Mouse (Mus musculus): ENCODE measurements around the gene Zbtb7a.

- no peak for TF ChIP-seq CTCF (IDR thresholded peaks at IDR 0.05; ENCODE audit: low read depth)
- TF ChIP-seq EP300 (IDR thresholded peaks at IDR 0.05; ENCODE audit: low read depth) = no peak
Observed at GRCm38 (mm10) chr10:81151261-81151660, 16.2 kb downstream of the Zbtb7a start.

All from heart, postnatal 0 days (tissue).